Mouse (Mus musculus) macrophage (primary cell): ENCODE measurements around the gene Olfr568. TPM values are rescaled to one million over a fixed set of nuclear protein-coding genes. Genes with fewer than 3 reads are reported as not detected.

Experiments used
- H3K27ac ChIP-seq: fragments of 350-480 bp; formaldehyde crosslinking; 2 replicates; pipeline ENCODE4 v1.9.0; 2021
- H3K36me3 ChIP-seq: fragments of 350-480 bp; formaldehyde crosslinking; 2 replicates; pipeline ENCODE4 v1.9.0; 2021; ENCODE audit errors: inconsistent target
- H3K4me3 ChIP-seq: fragments of 350-480 bp; formaldehyde crosslinking; 2 replicates; pipeline ENCODE4 v1.9.0; 2021; ENCODE audit errors: inconsistent target
- H3K79me2 ChIP-seq: fragments of 350-480 bp; formaldehyde crosslinking; 2 replicates; pipeline ENCODE4 v1.9.0; 2021; ENCODE audit errors: inconsistent target
- WGBS: methylation state at CpG from one replicate; pipeline ENCODE4 v1.1.7; 2026; ENCODE audit warnings: inconsistent platforms; ENCODE audit not compliant: missing documents; 5-methylcytosine and 5-hydroxymethylcytosine counted together
- polyA plus RNA-seq: library from polyadenylated mRNA; stranded (reverse); fragments of 250-400 nt; gene quantifications from 3 replicates; pipeline ENCODE4 v1.2.4, GENCODE M21; 2018; ENCODE audit warnings: inconsistent platforms
- total RNA-seq, 78 experiments: library from RNA; depleted of rRNA; stranded (reverse); fragments of 250-400 nt; gene quantifications; 1 replicate in 9 of 78; 2 replicates in 24 of 78; 3 replicates in 43 of 78; 4 replicates in 2 of 78; pipeline ENCODE4 v1.2.4; 2018; ENCODE audit warnings: inconsistent platforms in 56 of 78

Olfr568 gene
- not detected for total RNA-seq (2018; cell fraction: chromatin; rRNA removed)
- total RNA-seq (2018; cell fraction: cytosol; rRNA removed): not detected
- not detected for total RNA-seq (2018; cell fraction: nucleus; rRNA removed)
- not detected in 3 replicates for polyA plus RNA-seq

GRCm38 (mm10) chr7:102876822-102877221, at the start of gene Olfr568:
Gene Olfr568 (plus strand): TSS chr7:102877122.
- H3K4me3 ChIP-seq: no peak within 1 kb of the TSS
- no peak within 1 kb of the TSS for H3K27ac ChIP-seq
- no peaks in the 10 kb centered on the region for H3K79me2 ChIP-seq
- no peaks in the 10 kb centered on the region for H3K36me3 ChIP-seq

DNA sequence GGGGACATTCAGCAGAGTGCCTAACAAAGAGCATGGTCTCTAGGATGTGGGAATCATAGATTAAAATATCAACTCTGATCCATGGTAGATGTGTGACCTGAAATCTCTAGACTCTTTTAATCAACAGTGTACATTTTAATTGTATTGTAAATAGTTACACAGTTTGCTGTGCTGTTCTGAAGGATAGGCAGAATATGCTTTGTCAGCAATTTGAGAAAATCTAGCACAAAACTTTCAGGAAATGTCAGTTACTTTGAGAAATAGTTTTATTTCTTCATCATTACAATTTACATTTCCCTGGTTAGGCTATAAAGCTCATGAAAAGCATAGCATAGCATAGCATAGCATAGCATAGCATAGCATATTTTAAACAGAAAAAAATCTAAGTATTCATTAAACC, 21.1 kb upstream of the Olfr568 start:
- Histone ChIP-seq H3K4me3 (no peak overlapping the region), H3K27ac (no peak overlapping the region), H3K79me2 (no peaks in the 10 kb centered on the region), H3K36me3 (no peaks in the 10 kb centered on the region)

DNA sequence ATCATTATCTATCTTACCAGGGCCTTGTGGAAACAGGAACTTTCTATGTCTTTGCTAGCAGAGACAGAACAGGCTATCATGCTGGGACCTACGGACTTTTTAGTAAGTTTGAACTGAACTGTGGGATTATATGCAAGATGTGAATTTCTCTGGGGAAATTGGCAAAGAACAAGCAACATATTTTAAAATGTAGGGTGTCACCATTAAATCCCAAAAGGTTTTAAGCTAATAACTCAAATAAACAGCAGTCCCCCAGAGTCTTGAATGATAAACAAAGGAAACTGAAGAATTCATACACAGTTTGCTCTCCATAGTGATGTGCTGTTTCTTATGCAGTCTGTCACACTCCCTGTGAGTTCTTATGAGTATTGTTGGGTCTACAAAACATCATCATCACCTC, 18.3 kb upstream of the Olfr568 start, which contains the start of gene Olfr566:
Olfr566 (minus strand) TSS at position 101 of the 400 bp plus-strand sequence.
- WGBS: 93% methylated on average over 1 of the region's 1 CpGs
- Histone ChIP-seq H3K4me3 (no peak within 1 kb of the TSS), H3K36me3 (no peaks in the 10 kb centered on the region), H3K79me2 (no peaks in the 10 kb centered on the region), H3K27ac (no peak within 1 kb of the TSS)

GRCm38 (mm10) chr7:102890782-102891181, 13.9 kb downstream of the Olfr568 start, which contains the start of gene Olfr569:
Gene Olfr569 (minus strand): TSS chr7:102890882.
- H3K4me3 ChIP-seq: no peak within 1 kb of the TSS
- WGBS: 85% methylated on average over 3 of the region's 3 CpGs
- no peaks in the 10 kb centered on the region for H3K79me2 ChIP-seq
- no peaks in the 10 kb centered on the region for H3K36me3 ChIP-seq
- no peak within 1 kb of the TSS for H3K27ac ChIP-seq

DNA sequence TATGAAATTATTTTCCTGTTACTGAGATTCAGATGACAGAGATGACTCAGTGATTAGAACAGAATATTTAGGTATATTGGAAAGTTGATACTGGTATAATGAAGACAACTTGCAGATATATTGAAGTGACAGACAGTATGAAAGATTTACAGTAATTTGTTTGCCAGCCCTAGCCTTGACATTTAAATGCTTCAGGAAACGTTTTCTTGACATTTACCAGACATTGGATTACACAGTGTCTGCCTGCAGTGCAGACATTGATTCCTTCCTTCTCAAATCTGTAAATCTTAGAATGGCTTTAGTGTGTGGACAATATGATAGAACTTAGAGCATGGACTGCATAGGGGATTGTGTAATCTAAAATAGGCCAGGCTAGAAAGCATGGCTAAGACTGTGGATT, 38.3 kb downstream of the Olfr568 start:
- Histone ChIP-seq H3K27ac (no peak overlapping the region), H3K4me3 (no peak overlapping the region), H3K79me2 (no peaks in the 10 kb centered on the region), H3K36me3 (no peaks in the 10 kb centered on the region)
- 36% methylated on average over 1 of the region's 1 CpGs for WGBS

DNA sequence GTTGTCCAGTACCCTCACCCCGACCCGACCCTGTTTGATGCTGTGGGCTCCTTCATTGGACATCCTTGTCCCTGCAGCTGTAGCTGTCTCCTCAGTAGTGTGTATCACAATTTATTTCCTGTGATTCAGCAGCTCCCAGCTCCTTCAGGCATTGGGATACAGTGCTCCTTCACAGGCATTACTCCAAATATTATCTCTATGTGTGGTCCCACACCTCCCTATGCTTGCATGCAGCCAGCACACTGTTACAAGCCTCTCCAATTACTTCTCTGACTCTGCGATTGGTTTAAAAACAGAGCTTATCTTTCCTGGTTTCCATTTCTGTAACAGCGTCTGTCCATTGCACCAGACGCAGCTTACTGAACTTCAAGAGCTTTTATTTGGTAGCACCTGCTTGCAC, 39.5 kb downstream of the Olfr568 start:
- H3K79me2 ChIP-seq: no peaks in the 10 kb centered on the region
- WGBS: 86% methylated on average over 5 of the region's 5 CpGs
- H3K36me3 ChIP-seq: no peaks in the 10 kb centered on the region

DNA sequence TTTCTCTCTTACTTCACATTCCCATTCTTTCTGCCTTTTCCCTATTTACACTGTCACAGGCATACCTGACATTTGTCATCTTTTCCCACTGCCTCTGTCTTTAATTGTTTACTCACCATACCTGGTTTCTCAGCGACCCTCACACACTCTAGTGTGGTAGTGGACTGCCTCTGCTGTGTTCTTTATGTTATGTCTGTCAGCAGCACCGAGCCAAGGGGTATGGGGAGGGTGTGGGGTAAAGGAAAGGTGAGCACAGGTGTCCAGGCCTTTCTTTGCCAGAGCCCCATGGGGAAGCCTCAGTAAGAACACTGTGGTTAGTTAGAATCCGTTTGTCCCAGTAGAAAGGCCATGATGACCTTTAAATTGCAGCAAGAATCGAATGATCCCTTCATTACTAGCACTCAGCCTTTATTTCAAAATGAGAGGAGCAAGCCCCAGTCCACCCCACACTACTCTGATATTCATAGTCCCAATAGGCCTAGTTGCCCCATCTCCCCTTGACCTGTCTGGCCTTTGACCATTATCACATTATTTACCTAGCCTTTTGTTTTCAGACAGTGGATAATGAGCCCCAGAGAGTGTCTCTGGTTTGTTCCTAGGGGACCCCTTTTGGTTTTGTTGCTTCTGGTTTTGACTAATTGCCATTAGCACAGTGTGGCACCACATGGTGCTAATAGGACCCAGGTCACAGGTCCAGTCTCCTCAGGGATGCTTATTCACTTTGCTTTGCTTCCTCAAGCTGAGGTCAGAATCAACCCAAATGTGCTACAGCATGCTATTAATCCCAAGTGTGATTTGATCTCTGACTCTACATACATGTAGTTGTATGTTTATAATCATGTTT, 40.3 kb downstream of the Olfr568 start, which contains the start of gene Olfr571:
Olfr571 (minus strand) TSS at position 505 of the 844 bp plus-strand sequence.
- no peaks in the 10 kb centered on the region for H3K79me2 ChIP-seq
- H3K27ac ChIP-seq: no peak within 1 kb of the TSS
- 85% methylated on average over 4 of the region's 4 CpGs for WGBS
- H3K4me3 ChIP-seq: no peak within 1 kb of the TSS
- no peaks in the 10 kb centered on the region for H3K36me3 ChIP-seq

More for the DNA sequence above, 39.5 kb downstream of the Olfr568 start:
- Histone ChIP-seq H3K4me3 (no peak overlapping the region), H3K27ac (no peak overlapping the region)

DNA sequence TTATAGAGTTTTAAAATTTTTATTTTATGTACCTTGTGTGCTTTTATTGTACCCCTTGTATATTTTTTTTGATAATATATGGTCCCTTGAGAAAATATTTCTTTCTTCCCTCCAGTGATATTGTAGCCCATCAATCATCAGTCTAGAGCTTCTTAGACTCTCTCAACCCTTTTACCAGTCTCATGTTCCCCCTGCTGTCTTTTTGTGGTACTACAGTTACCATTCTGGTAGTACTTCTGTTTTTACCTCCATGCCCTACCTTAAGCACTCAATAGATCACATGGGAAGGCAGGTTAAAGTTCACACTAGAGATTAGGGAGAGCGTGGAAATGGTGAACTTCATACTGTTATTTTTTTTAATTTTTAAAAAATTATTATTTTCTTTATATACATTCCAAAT, 42.7 kb downstream of the Olfr568 start:
- WGBS: 0% methylated on average over 1 of the region's 1 CpGs
- Histone ChIP-seq H3K27ac (no peak overlapping the region), H3K4me3 (no peak overlapping the region), H3K79me2 (no peaks in the 10 kb centered on the region), H3K36me3 (no peaks in the 10 kb centered on the region)

DNA sequence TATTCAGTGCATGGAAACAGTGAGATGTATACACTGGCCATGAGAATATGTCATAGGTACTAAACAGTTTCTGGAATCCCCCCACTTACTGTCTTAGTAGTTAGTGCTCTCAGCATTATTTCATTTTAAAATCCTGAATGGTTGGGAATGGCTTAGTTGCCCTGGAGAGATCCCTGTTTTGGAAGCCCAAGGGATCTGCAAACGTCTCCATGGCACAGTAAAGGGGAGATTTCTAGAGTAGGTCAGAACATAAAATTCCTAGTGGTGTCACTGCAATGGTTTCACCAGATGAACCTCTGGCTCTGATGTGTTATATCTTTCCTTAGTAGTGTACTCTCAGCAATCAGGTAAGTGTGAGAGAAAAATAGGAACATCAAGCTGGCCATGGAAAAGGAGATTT, 47.2 kb downstream of the Olfr568 start, which contains the start of gene Olfr572:
Olfr572 (plus strand) TSS at position 301 of the 400 bp plus-strand sequence.
- Histone ChIP-seq H3K27ac (no peak within 1 kb of the TSS), H3K4me3 (no peak within 1 kb of the TSS), H3K79me2 (no peaks in the 10 kb centered on the region), H3K36me3 (no peaks in the 10 kb centered on the region)
- 89% methylated on average over 1 of the region's 1 CpGs for WGBS

- no peaks in the 10 kb centered on the region for H3K36me3 ChIP-seq
- WGBS: 20% methylated on average over 3 of the region's 3 CpGs
- no peak overlapping the region for H3K4me3 ChIP-seq
- H3K79me2 ChIP-seq: no peaks in the 10 kb centered on the region
- H3K27ac ChIP-seq: no peak overlapping the region
These were observed 50.2 kb downstream of the Olfr568 start for GRCm38 (mm10) chr7:102927105-102927504.

Other genes starting within 250 kb of the Olfr568 start
- not detected in 3 replicates for gene Olfr554, start 238.7 kb upstream of the Olfr568 start, polyA plus RNA-seq
- gene Olfr555, start 218.3 kb upstream of the Olfr568 start, polyA plus RNA-seq: not detected in 3 replicates
- gene Olfr556, start 212.2 kb upstream of the Olfr568 start, polyA plus RNA-seq: not detected in 3 replicates
- 2.3 to 3.3 TPM (median 2.8 TPM) in 3 replicates for gene Trim68, start 189.8 kb upstream of the Olfr568 start, polyA plus RNA-seq
- gene Olfr557, start 181.2 kb upstream of the Olfr568 start, polyA plus RNA-seq: not detected in 3 replicates
- not detected in 3 replicates for gene Olfr558, start 174.9 kb upstream of the Olfr568 start, polyA plus RNA-seq
- gene Olfr33, start 158.1 kb upstream of the Olfr568 start, polyA plus RNA-seq: not detected in 3 replicates
- gene Olfr559, start 149.6 kb upstream of the Olfr568 start, polyA plus RNA-seq: not detected in 3 replicates
- gene Olfr560, start 117.8 kb upstream of the Olfr568 start, polyA plus RNA-seq: not detected in 3 replicates
- not detected in 3 replicates for gene Olfr78, start 117.7 kb upstream of the Olfr568 start, polyA plus RNA-seq
- not detected in 3 replicates for gene Olfr561, start 105.9 kb upstream of the Olfr568 start, polyA plus RNA-seq
- not detected in 3 replicates for gene Olfr564, start 73.6 kb upstream of the Olfr568 start, polyA plus RNA-seq
- not detected in 3 replicates for gene Olfr566, start 18.4 kb upstream of the Olfr568 start, polyA plus RNA-seq
- not detected in 3 replicates for gene Olfr569, start 13.8 kb downstream of the Olfr568 start, polyA plus RNA-seq
- not detected in 3 replicates for gene Olfr570, start 17.5 kb downstream of the Olfr568 start, polyA plus RNA-seq
- not detected in 3 replicates for gene Olfr571, start 40.4 kb downstream of the Olfr568 start, polyA plus RNA-seq
- not detected in 3 replicates for gene Olfr572, start 47.3 kb downstream of the Olfr568 start, polyA plus RNA-seq
- not detected in 3 replicates for gene Olfr573-ps1, start 65.5 kb downstream of the Olfr568 start, polyA plus RNA-seq
- gene Olfr574, start 71.3 kb downstream of the Olfr568 start, polyA plus RNA-seq: not detected in 3 replicates
- not detected in 3 replicates for gene Olfr575, start 81.7 kb downstream of the Olfr568 start, polyA plus RNA-seq
- not detected in 3 replicates for gene Olfr576, start 85.5 kb downstream of the Olfr568 start, polyA plus RNA-seq
- gene Olfr577, start 98.8 kb downstream of the Olfr568 start, polyA plus RNA-seq: not detected in 3 replicates
- gene Olfr578, start 112.2 kb downstream of the Olfr568 start, polyA plus RNA-seq: not detected in 3 replicates
- gene Olfr582, start 160.9 kb downstream of the Olfr568 start, polyA plus RNA-seq: not detected in 3 replicates
- gene Olfr583, start 174.2 kb downstream of the Olfr568 start, polyA plus RNA-seq: not detected in 3 replicates
- gene Olfr584, start 204.8 kb downstream of the Olfr568 start, polyA plus RNA-seq: not detected in 3 replicates
- gene Olfr585, start 220.6 kb downstream of the Olfr568 start, polyA plus RNA-seq: not detected in 3 replicates
- gene Olfr586, start 248.5 kb downstream of the Olfr568 start, polyA plus RNA-seq: not detected in 3 replicates